Mouse (Mus musculus) heart, embryonic 14.5 days (tissue): ENCODE measurements around the gene Hnrnpf. TPM values are rescaled to one million over a fixed set of nuclear protein-coding genes. Genes with fewer than 3 reads are reported as not detected.

Experiments
- ATAC-seq: fragments of 200-750 bp; cut with Nextera tagmentation; 2 replicates; pipeline ENCODE4 v1.8.0; 2017; ENCODE audit warnings: low read depth, moderate TSS enrichment; ENCODE audit not compliant: insufficient number of reproducible peaks, insufficient read depth, low FRiP score
- H3K27ac ChIP-seq, 2 experiments: fragments of 200-500 bp in 1 of 2; fragments of 300-500 bp in 1 of 2; sonication (generic) in 1 of 2; replicated peaks in 1 of 2; 2 replicates each; pipeline ENCODE4 v1.5.1; 2012 to 2014; ENCODE audit warnings: low read depth in 2 of 2, low read length in 2 of 2, control low read depth in 1 of 2, mild to moderate bottlenecking in 1 of 2, mixed read lengths in 1 of 2; ENCODE audit not compliant: control insufficient read depth in 1 of 2, insufficient read depth in 1 of 2
- H3K27me3 ChIP-seq: fragments of 300-500 bp; sonication (generic); 2 replicates; pipeline ENCODE4 v1.6.1; 2014; ENCODE audit warnings: mild to moderate bottlenecking, low read length, control low read depth; ENCODE audit not compliant: control insufficient read depth, insufficient read depth
- H3K36me3 ChIP-seq: fragments of 300-500 bp; sonication (generic); 2 replicates; pipeline ENCODE4 v1.6.1; 2014; ENCODE audit warnings: mild to moderate bottlenecking, control low read depth, low read length, mixed read lengths; ENCODE audit not compliant: control insufficient read depth, insufficient read depth
- H3K4me1 ChIP-seq, 2 experiments: fragments of 200-500 bp in 1 of 2; fragments of 300-500 bp in 1 of 2; sonication (generic) in 1 of 2; 2 replicates each; pipeline ENCODE4 v1.6.1; 2012 to 2014; ENCODE audit warnings: low read length in 2 of 2, control low read depth in 1 of 2, mixed read lengths in 1 of 2; ENCODE audit not compliant: control insufficient read depth in 2 of 2, insufficient read depth in 2 of 2
- H3K4me2 ChIP-seq: fragments of 300-500 bp; sonication (generic); 2 replicates; pipeline ENCODE4 v1.6.1; 2014; ENCODE audit warnings: mild to moderate bottlenecking, low read length
- H3K4me3 ChIP-seq, 2 experiments: fragments of 200-500 bp in 1 of 2; fragments of 300-500 bp in 1 of 2; sonication (generic) in 1 of 2; 2 replicates each; pipeline ENCODE4 v1.5.1; 2012 to 2014; ENCODE audit warnings: low read length in 2 of 2, mild to moderate bottlenecking in 2 of 2, control low read depth in 1 of 2, low read depth in 1 of 2, moderate library complexity in 1 of 2; ENCODE audit not compliant: control insufficient read depth in 1 of 2, insufficient read depth in 1 of 2
- H3K9ac ChIP-seq: fragments of 300-500 bp; sonication (generic); 2 replicates; pipeline ENCODE4 v1.6.1; 2014; ENCODE audit warnings: mild to moderate bottlenecking, low read length
- H3K9me3 ChIP-seq: fragments of 300-500 bp; sonication (generic); 2 replicates; pipeline ENCODE4 v1.6.1; 2016; ENCODE audit warnings: low read length, control low read depth; ENCODE audit not compliant: control insufficient read depth
- WGBS: fragments of 180-500 bp; shearing (Covaris S2); extraction: QIAGEN DNeasy Blood & Tissue Kit; methylation state at CpG from one replicate; pipeline ENCODE4 v1.1.7; 2014; 5-methylcytosine and 5-hydroxymethylcytosine counted together
- polyA plus RNA-seq: library from polyadenylated mRNA; unstranded; fragments of >200 nt; fragmentation: Nextera tagmentation; extraction: Ambion mirVana; gene quantifications from 2 replicates; pipeline ENCODE4 v1.2.1, GENCODE M21; 2014

Hnrnpf gene
- polyA plus RNA-seq, 1 experiment from 2014 or later = 457 TPM

- peak overlapping the region; percentile 60 to 78 for H3K4me3 ChIP-seq
- H3K27me3 ChIP-seq = no peaks in the 10 kb centered on the region
- peak overlapping the region; percentile 89 for H3K4me2 ChIP-seq
- peaks cover 2 to 41% of the 10 kb centered on the region in 2 experiments; a peak in 3 of 4 replicates for H3K4me1 ChIP-seq
- no peaks in the 10 kb centered on the region for H3K9me3 ChIP-seq
- H3K27ac ChIP-seq = peak overlapping the region; percentile 93 to 98
- no peak for ATAC-seq
- WGBS = 1% methylated on average over 12 of the region's 12 CpGs
- H3K36me3 ChIP-seq = peaks cover 26% of the 10 kb centered on the region
- H3K9ac ChIP-seq = peak overlapping the region; percentile 74
Observed at GRCm38 (mm10) chr6:117916205-117916736, 16.1 kb downstream of the Hnrnpf start.

DNA sequence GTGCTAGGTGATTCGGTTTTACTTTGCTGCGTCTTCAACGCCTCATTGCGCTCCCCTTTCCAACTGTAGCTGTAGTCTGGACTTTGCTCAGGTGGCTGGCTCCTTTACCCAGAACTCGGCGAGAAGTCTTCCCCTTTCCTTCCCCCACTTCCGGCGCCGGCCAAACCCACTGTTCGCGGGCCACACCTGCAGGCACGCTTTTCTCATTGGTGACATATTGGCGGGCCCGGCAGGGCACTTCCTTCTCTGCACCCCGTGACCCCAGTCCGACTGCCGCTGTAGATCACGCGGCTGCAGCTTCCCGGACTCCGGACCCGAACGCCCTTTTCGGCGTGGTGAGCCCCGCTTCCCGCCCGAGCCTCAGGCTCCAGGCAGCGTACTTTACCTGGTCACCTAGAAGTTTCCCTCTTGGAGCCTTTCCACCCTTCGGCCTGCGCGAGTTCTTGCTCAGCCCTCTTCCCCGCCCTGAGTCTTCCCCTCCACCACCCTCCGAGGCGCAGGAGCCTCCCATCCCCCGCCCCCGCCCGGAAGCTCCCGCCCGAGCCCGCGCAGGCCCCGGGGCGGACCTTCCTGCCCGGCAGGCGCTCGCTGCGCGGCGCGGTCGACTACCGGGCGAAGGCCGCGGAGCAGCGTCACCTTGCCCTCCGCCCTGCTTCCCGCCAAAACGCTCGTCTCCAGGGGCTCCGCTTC, 16.8 kb downstream of the Hnrnpf start:
- Histone ChIP-seq H3K9ac (peak overlapping the region; percentile 74), H3K4me3 (peak overlapping the region; percentile 60 to 78), H3K36me3 (peaks cover 32% of the 10 kb centered on the region), H3K27ac (peak overlapping the region; percentile 93 to 98), H3K9me3 (no peaks in the 10 kb centered on the region), H3K4me1 (peaks cover 2 to 40% of the 10 kb centered on the region in 2 experiments; a peak in 3 of 4 replicates), H3K27me3 (no peaks in the 10 kb centered on the region), H3K4me2 (peak overlapping the region; percentile 89)
- WGBS = under 1% methylated on average over 62 of the region's 62 CpGs
- peak; percentile 93 for ATAC-seq

- Histone ChIP-seq H3K36me3 (peaks cover 37% of the 10 kb centered on the region), H3K9me3 (no peaks in the 10 kb centered on the region), H3K27me3 (no peaks in the 10 kb centered on the region), H3K4me1 (peaks cover 2 to 40% of the 10 kb centered on the region in 2 experiments; a peak in 3 of 4 replicates), H3K27ac (peak overlapping the region; percentile 93 to 98), H3K4me2 (peak overlapping the region; percentile 89), H3K9ac (peak overlapping the region; percentile 74), H3K4me3 (peak overlapping the region; percentile 60 to 78)
- peak; percentile 51; the same call in 1 of the 2 replicates for ATAC-seq
- WGBS = 2% methylated on average over 21 of the region's 21 CpGs
Observed at GRCm38 (mm10) chr6:117917576-117917975, 17.5 kb downstream of the Hnrnpf start.

DNA sequence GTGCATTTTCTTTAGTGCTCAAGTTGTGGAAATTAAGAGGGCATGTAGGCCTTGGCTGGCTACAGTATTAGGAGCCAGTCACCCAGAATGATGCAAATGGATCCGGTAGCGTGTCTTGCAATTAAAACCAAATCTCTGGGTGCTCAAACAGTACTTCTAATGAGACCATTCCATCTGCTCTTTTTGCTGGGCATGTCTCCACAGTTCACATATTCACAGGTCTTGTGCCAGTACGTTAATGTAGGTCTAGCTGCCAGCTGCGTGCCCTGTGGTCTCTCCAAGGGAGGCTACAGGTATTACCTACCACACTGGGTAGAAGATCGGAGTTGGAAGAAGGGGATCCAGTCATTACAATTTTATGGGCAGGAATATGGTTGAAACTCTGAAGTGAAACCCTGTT, 17.9 kb downstream of the Hnrnpf start:
- Histone ChIP-seq H3K4me3 (peak overlapping the region; percentile 60 to 78), H3K27ac (peak overlapping the region; percentile 93 to 98), H3K36me3 (peaks cover 42% of the 10 kb centered on the region), H3K4me2 (peak overlapping the region; percentile 89), H3K27me3 (no peaks in the 10 kb centered on the region), H3K9me3 (no peaks in the 10 kb centered on the region), H3K4me1 (peaks cover 2 to 40% of the 10 kb centered on the region in 2 experiments; a peak in 3 of 4 replicates), H3K9ac (peak overlapping the region; percentile 74)
- WGBS = 29% methylated on average over 5 of the region's 5 CpGs
- ATAC-seq = no peak

DNA sequence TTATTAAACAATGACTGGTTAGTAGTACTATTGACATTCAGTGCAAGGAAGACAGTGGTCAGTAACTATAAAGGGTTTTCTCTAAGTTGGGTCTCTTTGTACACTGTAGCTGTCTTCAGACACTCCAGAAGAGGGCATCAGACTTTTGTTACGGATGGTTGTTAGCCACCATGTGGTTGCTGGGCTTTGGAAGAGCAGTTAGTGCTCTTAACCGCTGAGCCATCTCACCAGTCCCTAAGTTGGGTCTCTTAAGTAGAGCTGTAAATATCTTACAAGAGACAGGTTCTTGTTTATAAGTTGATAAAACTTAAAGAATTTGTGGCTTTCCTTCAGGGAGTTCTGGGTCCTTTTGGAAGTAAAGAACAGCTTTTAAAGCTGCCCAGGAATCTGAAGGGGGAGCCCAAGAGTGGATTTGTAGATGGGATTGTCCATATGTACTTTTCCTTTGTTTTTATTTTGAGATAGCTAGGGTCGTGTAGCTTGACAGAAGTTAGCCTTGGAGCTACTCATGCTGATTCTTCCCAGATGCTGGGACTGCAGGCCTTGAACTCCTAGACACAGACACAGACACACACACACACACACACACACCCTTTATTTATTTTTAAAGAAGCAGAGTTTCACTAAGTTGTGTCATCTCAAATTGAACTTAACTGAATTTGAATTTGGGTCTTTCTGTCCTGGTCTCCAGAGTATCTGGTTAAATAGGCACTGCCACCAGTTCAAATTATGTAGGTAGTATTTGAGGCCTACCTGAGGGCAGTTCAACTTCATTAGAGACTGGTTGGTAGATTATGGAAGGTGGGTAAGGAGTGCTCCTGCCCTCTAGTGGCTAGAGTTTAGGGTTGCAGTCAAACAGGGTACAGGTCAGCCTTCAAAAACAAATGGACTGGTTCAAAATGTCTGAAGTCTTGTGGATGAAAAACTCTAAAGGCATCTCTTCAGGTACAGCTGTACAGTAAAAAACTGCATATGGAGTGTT, 20.8 kb downstream of the Hnrnpf start:
- no peak overlapping the region for H3K4me3 ChIP-seq
- no peaks in the 10 kb centered on the region for H3K9me3 ChIP-seq
- ATAC-seq = no peak
- peaks cover under 1 to 33% of the 10 kb centered on the region in 2 experiments; a peak in 3 of 4 replicates for H3K4me1 ChIP-seq
- H3K9ac ChIP-seq = no peak overlapping the region
- no peaks in the 10 kb centered on the region for H3K27me3 ChIP-seq
- no peak overlapping the region for H3K27ac ChIP-seq
- H3K4me2 ChIP-seq = no peak overlapping the region
- peaks cover 54% of the 10 kb centered on the region for H3K36me3 ChIP-seq
- 53% methylated on average over 3 of the region's 3 CpGs for whole genome bisulfite sequencing

GRCm38 (mm10) chr6:117922041-117922440, 21.9 kb downstream of the Hnrnpf start:
- Histone ChIP-seq H3K4me2 (no peak overlapping the region), H3K27ac (no peak overlapping the region), H3K4me1 (peaks cover 0 to 29% of the 10 kb centered on the region in 2 experiments; a peak in 3 of 4 replicates), H3K4me3 (no peak overlapping the region), H3K27me3 (no peaks in the 10 kb centered on the region), H3K9ac (no peak overlapping the region), H3K36me3 (peaks cover 65% of the 10 kb centered on the region), H3K9me3 (no peaks in the 10 kb centered on the region)
- ATAC-seq = no peak
- WGBS = 94% methylated on average over 3 of the region's 3 CpGs

DNA sequence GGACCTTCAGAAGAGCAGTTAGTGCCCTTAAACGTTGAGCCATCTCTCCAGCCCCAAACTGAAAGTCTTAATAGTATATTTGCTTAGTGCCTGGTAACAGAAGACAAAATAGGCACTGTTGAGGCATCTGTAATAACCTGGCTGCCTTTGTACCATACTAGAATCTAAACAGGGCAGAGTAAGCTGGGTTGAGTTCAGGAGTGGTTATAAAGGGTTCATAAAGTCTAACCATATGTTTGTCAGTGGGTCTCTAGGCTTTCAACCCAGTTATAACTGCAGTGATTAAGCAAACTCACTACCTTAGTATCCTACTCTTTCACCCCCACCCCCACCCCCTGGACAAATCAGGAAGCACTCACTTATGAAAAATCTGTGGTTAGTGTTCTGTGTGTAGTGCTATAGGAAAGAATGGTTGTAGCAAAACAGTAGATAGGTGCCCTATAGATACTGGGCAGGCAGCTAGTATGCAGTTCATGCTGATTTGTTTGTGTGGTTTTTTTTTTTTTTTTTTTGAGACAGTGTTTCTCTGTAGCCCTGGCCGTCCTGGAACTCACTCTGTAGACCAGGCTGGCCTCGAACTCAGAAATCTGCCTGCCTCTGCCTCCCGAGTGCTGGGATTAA, 26.9 kb downstream of the Hnrnpf start:
- Histone ChIP-seq H3K27me3 (no peaks in the 10 kb centered on the region), H3K4me2 (no peak overlapping the region), H3K4me3 (no peak overlapping the region), H3K27ac (no peak overlapping the region), H3K4me1 (peaks cover 0 to 8% of the 10 kb centered on the region in 2 experiments; a peak in 2 of 4 replicates), H3K36me3 (peaks cover 62% of the 10 kb centered on the region), H3K9ac (no peak overlapping the region), H3K9me3 (no peaks in the 10 kb centered on the region)
- 74% methylated on average over 4 of the region's 4 CpGs for WGBS
- no peak for ATAC-seq
